Mouse (Mus musculus) embryonic facial prominence, embryonic 14.5 days (tissue): ENCODE data around the gene Ptpra. TPM values are rescaled to one million over a fixed set of nuclear protein-coding genes. Genes with fewer than 3 reads are reported as not detected.

ENCODE experiments used
- ATAC-seq: fragments of 200-750 bp; cut with Nextera tagmentation; 2 replicates; pipeline ENCODE4 v1.8.0; 2017; ENCODE audit warnings: low read depth, moderate number of reproducible peaks, moderate TSS enrichment
- DNase-seq: peaks from one replicate; pipeline ENCODE4 v3.0.0-alpha.2; 2015; ENCODE audit warnings: low spot score
- H3K27ac ChIP-seq: fragments of 300-500 bp; sonication (generic); replicated peaks from 2 replicates; pipeline ENCODE4 v1.5.1; 2014; ENCODE audit warnings: low read depth, mild to moderate bottlenecking, low read length, moderate library complexity
- H3K27me3 ChIP-seq: fragments of 300-500 bp; sonication (generic); replicated peaks from 2 replicates; pipeline ENCODE4 v1.6.1; 2014; ENCODE audit warnings: low read length; ENCODE audit not compliant: control insufficient read depth, insufficient read depth
- H3K36me3 ChIP-seq: fragments of 300-500 bp; sonication (generic); 2 replicates; pipeline ENCODE4 v1.6.1; 2014; ENCODE audit warnings: low read length, mixed read lengths; ENCODE audit not compliant: control insufficient read depth, insufficient read depth
- H3K4me1 ChIP-seq: fragments of 300-500 bp; sonication (generic); 2 replicates; pipeline ENCODE4 v1.6.1; 2014; ENCODE audit warnings: antibody characterized with exemption, low read length; ENCODE audit not compliant: control insufficient read depth, insufficient read depth
- H3K4me2 ChIP-seq: fragments of 300-500 bp; sonication (generic); 2 replicates; pipeline ENCODE4 v1.6.1; 2014; ENCODE audit warnings: low read depth, mild to moderate bottlenecking, low read length, moderate library complexity, mixed read lengths
- H3K4me3 ChIP-seq: fragments of 300-500 bp; sonication (generic); 2 replicates; pipeline ENCODE4 v1.5.1; 2014; ENCODE audit warnings: low read depth, mild to moderate bottlenecking, low read length
- H3K9ac ChIP-seq: fragments of 300-500 bp; sonication (generic); 2 replicates; pipeline ENCODE4 v1.6.1; 2014; ENCODE audit warnings: low read depth, mild to moderate bottlenecking, low read length, moderate library complexity, mixed read lengths
- H3K9me3 ChIP-seq: fragments of 300-500 bp; sonication (generic); 2 replicates; pipeline ENCODE4 v1.6.1; 2016; ENCODE audit warnings: low read length; ENCODE audit not compliant: control insufficient read depth
- WGBS: fragments of 180-500 bp; shearing (Covaris S2); extraction: QIAGEN DNeasy Blood & Tissue Kit; methylation state at CpG from one replicate; pipeline ENCODE4 v1.1.7; 2014; 5-methylcytosine and 5-hydroxymethylcytosine counted together
- polyA plus RNA-seq: library from polyadenylated mRNA; unstranded; fragments of >200 nt; fragmentation: Nextera tagmentation; extraction: Ambion mirVana; gene quantifications from 2 replicates; pipeline ENCODE4 v1.2.1, GENCODE M21; 2014

Ptpra gene
- polyA plus RNA-seq, 1 experiment from 2014 or later: 111 TPM

GRCm38 (mm10) chr2:130469935-130470334, 19.9 kb downstream of the Ptpra start:
- Histone ChIP-seq H3K4me3 (no peak overlapping the region), H3K27ac (no peak overlapping the region), H3K27me3 (no peaks in the 10 kb centered on the region), H3K4me1 (no peaks in the 10 kb centered on the region), H3K36me3 (no peaks in the 10 kb centered on the region), H3K4me2 (no peak overlapping the region), H3K9ac (no peak overlapping the region), H3K9me3 (no peaks in the 10 kb centered on the region)
- no peak for ATAC-seq
- DNase-seq: no peak
- WGBS: 85% methylated on average over 2 of the region's 2 CpGs

DNA sequence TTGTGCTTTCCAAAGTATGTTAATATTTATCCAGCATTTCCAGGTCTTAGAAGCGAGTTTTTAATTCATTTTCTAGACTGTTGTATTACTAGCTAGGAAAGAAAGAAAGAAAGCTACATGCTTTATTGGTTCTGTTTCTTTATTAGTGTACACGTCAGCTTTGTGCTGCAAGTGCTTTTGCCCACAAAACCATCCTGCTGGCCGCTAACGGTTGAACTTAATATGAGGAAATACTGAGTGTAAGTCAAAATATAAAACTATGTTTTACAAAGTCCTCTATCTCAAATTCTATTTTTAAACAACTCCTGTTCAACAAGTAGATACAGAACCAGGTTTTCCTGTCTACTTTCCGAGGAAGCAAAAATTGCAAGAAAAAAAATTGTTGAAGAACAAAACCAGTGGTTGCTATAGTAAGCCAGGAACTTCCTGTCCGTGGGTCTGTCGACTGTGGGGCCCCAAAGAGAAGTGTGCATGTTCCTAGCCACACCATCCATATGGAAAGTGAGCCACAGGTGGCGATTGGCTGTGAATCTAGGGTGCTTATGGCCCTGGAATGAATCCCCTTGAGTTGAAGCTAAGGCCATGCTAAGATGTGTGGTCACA, 22.9 kb downstream of the Ptpra start:
- no peaks in the 10 kb centered on the region for H3K27me3 ChIP-seq
- H3K4me3 ChIP-seq: no peak overlapping the region
- H3K36me3 ChIP-seq: peaks cover 7% of the 10 kb centered on the region; the same call in 1 of the 2 replicates
- no peaks in the 10 kb centered on the region for H3K4me1 ChIP-seq
- ATAC-seq (no peak), DNase-seq (no peak)
- no peak overlapping the region for H3K9ac ChIP-seq
- H3K9me3 ChIP-seq: no peaks in the 10 kb centered on the region
- H3K4me2 ChIP-seq: no peak overlapping the region
- H3K27ac ChIP-seq: no peak overlapping the region
- WGBS: 77% methylated on average over 8 of the region's 8 CpGs

- Histone ChIP-seq H3K36me3 (peaks cover 12% of the 10 kb centered on the region), H3K4me3 (no peak overlapping the region), H3K4me1 (no peaks in the 10 kb centered on the region), H3K27ac (no peak overlapping the region), H3K4me2 (no peak overlapping the region), H3K9ac (no peak overlapping the region), H3K27me3 (no peaks in the 10 kb centered on the region), H3K9me3 (peaks cover 13% of the 10 kb centered on the region)
- DNase-seq (no peak), ATAC-seq (no peak)
- 93% methylated on average over 11 of the region's 11 CpGs for WGBS
These were observed 25.7 kb downstream of the Ptpra start for GRCm38 (mm10) chr2:130475764-130476163.

DNA sequence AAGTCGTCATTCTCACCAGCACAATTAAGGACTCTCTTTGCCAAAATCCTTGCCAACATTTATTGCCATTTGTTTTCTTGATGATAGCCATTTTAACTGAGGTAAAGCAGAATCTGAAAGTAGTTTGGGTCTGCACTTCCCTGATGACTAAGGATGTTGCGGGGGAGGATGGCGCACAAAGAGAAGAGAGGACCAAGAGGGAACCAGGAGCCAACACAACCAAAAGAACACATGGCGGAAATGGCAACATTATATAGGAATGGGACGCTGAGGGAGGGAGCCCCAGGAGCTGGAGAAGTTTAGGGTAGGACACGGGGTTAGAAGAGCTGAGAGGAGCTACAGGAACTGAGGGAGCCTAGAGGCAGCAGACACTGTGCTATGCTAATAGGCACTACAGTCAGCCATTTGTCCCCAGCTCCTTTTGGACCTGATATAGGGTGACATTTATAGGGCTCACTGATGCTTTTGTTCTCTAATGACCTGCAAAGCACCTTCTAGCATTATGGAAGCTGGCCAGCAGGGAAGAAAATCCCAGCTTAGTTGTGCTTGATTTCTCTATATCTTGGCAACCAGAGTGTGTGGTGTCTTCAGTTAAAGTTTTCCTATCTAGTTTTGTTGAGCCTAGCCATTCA, 26.7 kb downstream of the Ptpra start:
- Histone ChIP-seq H3K27me3 (no peaks in the 10 kb centered on the region), H3K4me3 (no peak overlapping the region), H3K4me2 (no peak overlapping the region), H3K36me3 (peaks cover 12% of the 10 kb centered on the region), H3K4me1 (no peaks in the 10 kb centered on the region), H3K27ac (no peak overlapping the region), H3K9ac (no peak overlapping the region), H3K9me3 (peaks cover 13% of the 10 kb centered on the region)
- DNase-seq (no peak), ATAC-seq (no peak)
- WGBS: 78% methylated on average over 6 of the region's 6 CpGs

DNA sequence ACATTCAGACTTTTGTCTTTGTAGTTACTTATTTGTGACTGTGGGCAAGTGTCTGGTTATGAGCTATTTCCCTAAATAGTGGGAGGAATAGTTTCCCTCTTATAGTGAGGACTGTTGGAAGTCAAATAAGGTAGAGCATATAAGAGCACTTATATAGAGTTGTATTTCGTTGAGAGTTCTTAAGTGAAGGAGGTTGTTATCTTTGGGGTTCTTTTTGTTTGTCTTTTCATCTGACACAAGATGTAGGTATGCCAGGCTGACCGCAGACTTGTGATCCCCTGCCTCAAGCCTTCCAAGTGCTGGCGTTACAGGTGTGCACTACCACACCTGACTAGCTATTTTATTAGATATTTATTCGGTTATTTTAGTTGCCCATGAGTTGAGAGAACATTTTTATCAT, 32.1 kb downstream of the Ptpra start:
- 89% methylated on average over 4 of the region's 4 CpGs for WGBS
- no peak for DNase-seq
- H3K27me3 ChIP-seq: no peaks in the 10 kb centered on the region
- H3K4me3 ChIP-seq: no peak overlapping the region
- H3K36me3 ChIP-seq: peaks cover 12% of the 10 kb centered on the region
- no peak for ATAC-seq
- H3K9me3 ChIP-seq: peaks cover 13% of the 10 kb centered on the region
- no peaks in the 10 kb centered on the region for H3K4me1 ChIP-seq
- H3K27ac ChIP-seq: no peak overlapping the region
- H3K4me2 ChIP-seq: no peak overlapping the region
- H3K9ac ChIP-seq: no peak overlapping the region

GRCm38 (mm10) chr2:130482700-130483099, 32.6 kb downstream of the Ptpra start:
- DNase-seq: no peak
- Histone ChIP-seq H3K27ac (no peak overlapping the region), H3K27me3 (no peaks in the 10 kb centered on the region), H3K9me3 (peaks cover 13% of the 10 kb centered on the region), H3K36me3 (peaks cover 8% of the 10 kb centered on the region), H3K4me3 (no peak overlapping the region), H3K4me2 (no peak overlapping the region), H3K9ac (no peak overlapping the region), H3K4me1 (no peaks in the 10 kb centered on the region)
- WGBS: 92% methylated on average over 3 of the region's 3 CpGs
- no peak for ATAC-seq

DNA sequence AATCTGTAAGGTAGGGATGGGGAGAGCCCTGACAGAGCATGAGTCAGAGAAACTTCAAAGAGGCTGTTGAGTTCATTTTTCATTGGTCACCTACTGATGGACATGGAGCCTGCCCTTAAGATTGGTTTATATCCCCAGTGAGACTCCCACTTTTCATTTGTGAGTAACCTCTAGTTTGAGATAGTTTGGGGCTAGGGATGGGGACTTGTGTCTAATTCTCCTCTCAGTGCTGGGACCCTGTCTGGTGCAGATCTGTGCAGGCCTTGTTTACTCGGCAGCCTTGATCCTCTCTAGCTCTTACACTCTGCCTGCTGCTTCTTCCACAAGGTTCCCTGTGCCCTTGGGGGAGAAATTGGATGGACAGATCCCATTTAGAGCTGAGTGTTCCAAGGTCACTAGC, 34.1 kb downstream of the Ptpra start:
- H3K9me3 ChIP-seq: peaks cover 4% of the 10 kb centered on the region; the same call in 1 of the 2 replicates
- no peaks in the 10 kb centered on the region for H3K4me1 ChIP-seq
- H3K36me3 ChIP-seq: no peaks in the 10 kb centered on the region
- H3K27ac ChIP-seq: no peak overlapping the region
- no peaks in the 10 kb centered on the region for H3K27me3 ChIP-seq
- 100% methylated on average over 1 of the region's 1 CpGs for WGBS
- H3K4me2 ChIP-seq: no peak overlapping the region
- H3K4me3 ChIP-seq: no peak overlapping the region
- H3K9ac ChIP-seq: no peak overlapping the region
- ATAC-seq (no peak), DNase-seq (no peak)

- no peak for ATAC-seq
- H3K9ac ChIP-seq: no peak overlapping the region
- no peak for DNase-seq
- no peaks in the 10 kb centered on the region; the same call in 1 of the 2 replicates for H3K36me3 ChIP-seq
- no peaks in the 10 kb centered on the region for H3K27me3 ChIP-seq
- no peaks in the 10 kb centered on the region for H3K4me1 ChIP-seq
- H3K4me2 ChIP-seq: no peak overlapping the region
- H3K4me3 ChIP-seq: no peak overlapping the region
- 92% methylated on average over 2 of the region's 2 CpGs for WGBS
- no peak overlapping the region for H3K27ac ChIP-seq
- peaks cover 6% of the 10 kb centered on the region; the same call in 1 of the 2 replicates for H3K9me3 ChIP-seq
These were observed 37.9 kb downstream of the Ptpra start for GRCm38 (mm10) chr2:130488002-130488401.

- Histone ChIP-seq H3K9me3 (peaks cover 6% of the 10 kb centered on the region; the same call in 1 of the 2 replicates), H3K4me3 (no peak overlapping the region), H3K4me1 (no peaks in the 10 kb centered on the region), H3K36me3 (no peaks in the 10 kb centered on the region; the same call in 1 of the 2 replicates), H3K27ac (no peak overlapping the region), H3K27me3 (no peaks in the 10 kb centered on the region), H3K4me2 (no peak overlapping the region), H3K9ac (no peak overlapping the region)
- no peak for DNase-seq
- WGBS: 89% methylated on average over 4 of the region's 4 CpGs
- ATAC-seq: no peak
These were observed 38.5 kb downstream of the Ptpra start for GRCm38 (mm10) chr2:130488600-130488999.
